Mouse (Mus musculus): ENCODE results near the gene Nrsn2. TPM values are rescaled to one million over a fixed set of nuclear protein-coding genes. Genes with fewer than 3 reads are reported as not detected.
A peak's percentile ranks its signal among the peaks of the same experiment; 100 is the strongest.

Nrsn2 gene
- total and polyA plus RNA-seq, 2 experiments from 2014 or later: 0.12 TPM; not detected in 1

DNA sequence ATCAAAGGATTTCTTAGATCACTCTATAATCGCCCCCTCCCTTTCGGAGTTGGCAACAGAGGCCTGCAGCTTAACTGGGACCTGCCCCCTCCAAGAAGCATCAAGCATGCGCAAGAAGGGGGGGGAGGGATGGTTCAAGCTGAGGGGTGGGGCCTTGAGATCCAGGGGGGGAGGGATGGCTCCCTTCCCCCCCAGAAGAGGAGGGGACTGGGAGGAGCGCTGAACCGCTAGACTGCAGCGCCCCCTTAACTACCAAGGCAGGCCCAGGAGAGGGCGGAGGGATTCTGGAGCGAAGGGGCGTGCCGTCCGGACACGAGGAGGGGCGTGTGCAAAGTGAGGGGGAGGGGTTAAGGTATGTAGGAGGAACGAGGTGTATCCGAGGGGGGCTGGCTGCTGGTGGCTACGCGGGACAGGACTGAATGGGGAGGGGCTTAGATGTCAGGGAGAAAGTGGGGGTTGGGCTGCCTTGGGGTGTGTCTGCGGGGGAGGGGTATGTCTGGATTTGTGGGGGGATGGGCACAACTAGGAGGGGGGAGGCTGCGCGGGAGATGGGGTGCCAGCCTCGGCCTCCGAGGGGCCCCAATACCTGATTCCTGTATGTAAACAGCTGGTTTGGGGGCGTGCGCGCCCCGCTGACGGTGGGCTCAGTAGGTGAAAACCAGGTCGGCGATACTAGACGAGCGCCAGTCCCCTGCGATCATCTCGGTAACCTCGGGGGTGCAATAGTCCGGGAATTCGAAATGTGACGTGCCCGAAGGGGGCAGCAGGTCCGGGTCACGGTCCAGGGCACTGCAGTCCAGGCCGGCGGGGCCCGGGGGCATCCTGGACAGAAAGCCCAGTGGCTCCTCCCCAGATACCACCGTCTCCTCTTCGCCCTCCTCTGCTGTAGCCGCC is 19.9 kb upstream of the Nrsn2 start:
- peak; percentile 54 for ATAC-seq (ENCODE audit: insufficient read depth, low read depth)
- peak overlapping the region; percentile 98 for H3K27ac ChIP-seq (ENCODE audit: low read depth)
- no peaks in the 10 kb centered on the region for H3K36me3 ChIP-seq (replicated peaks; ENCODE audit: control insufficient read depth, insufficient read depth, low read length)
- peak overlapping the region; percentile 96 for H3K4me3 ChIP-seq (ENCODE audit: low read depth, low read length)
- peak; percentile 96 for DNase-seq (ENCODE audit: low spot score)
- H3K4me1 ChIP-seq (ENCODE audit: control insufficient read depth, insufficient read depth): peaks cover 9% of the 10 kb centered on the region; the same call in 1 of the 2 replicates
- H3K9ac ChIP-seq (replicated peaks; ENCODE audit: low read depth, low read length): peak overlapping the region; percentile 96
- under 1% methylated on average over 42 of the region's 46 CpGs for WGBS
- no peaks in the 10 kb centered on the region for H3K9me3 ChIP-seq (replicated peaks; ENCODE audit: control insufficient read depth, low read length)
- peak overlapping the region; percentile 90 for H3K4me2 ChIP-seq (ENCODE audit: low read depth, low read length)
- TF ChIP-seq EP300 (IDR thresholded peaks at IDR 0.05; ENCODE audit: low read depth): peak; percentile 46
- TF ChIP-seq CTCF (IDR thresholded peaks at IDR 0.05; ENCODE audit: low read depth): peak; percentile 72
- no peaks in the 10 kb centered on the region for H3K27me3 ChIP-seq (ENCODE audit: control insufficient read depth, insufficient read depth, low read length)

DNA sequence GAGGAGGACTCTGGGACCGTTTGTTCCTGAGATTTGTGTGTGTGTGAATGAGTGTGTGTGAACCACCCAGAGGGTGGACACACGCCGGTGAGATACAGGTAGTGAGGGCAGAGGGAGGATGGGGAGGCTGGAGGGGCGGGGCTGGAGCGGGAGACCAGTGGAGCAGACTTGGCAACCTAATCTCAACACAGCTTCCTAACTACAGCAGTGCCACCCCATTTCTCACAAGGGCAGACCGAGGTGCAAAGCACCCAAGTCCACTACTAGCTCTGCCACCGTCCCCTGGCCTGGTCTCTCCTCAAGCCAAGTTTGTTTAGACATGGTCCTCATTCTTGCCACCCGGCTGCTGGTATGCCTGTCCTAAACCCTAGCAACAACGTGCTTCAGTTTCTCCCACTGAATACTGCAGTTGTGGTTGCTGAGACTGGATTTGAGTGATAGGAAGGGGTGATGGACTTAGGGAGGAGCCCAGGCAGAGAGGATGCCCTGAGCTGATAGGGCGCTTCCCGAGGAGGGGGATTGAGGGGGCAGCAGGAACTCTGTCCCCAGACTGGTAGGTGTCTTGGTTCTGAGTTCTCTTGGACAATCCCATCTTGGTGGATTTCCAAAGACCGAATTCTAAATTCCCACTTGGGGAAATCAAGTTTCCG is 19.0 kb upstream of the Nrsn2 start:
- Histone ChIP-seq H3K4me3 (ENCODE audit: low read depth, low read length) (peak overlapping the region; percentile 96), H3K4me2 (ENCODE audit: low read depth, low read length) (peak overlapping the region; percentile 90), H3K9me3 (replicated peaks; ENCODE audit: control insufficient read depth, low read length) (no peaks in the 10 kb centered on the region), H3K9ac (replicated peaks; ENCODE audit: low read depth, low read length) (peak overlapping the region; percentile 96), H3K36me3 (replicated peaks; ENCODE audit: control insufficient read depth, insufficient read depth, low read length) (no peaks in the 10 kb centered on the region), H3K4me1 (ENCODE audit: control insufficient read depth, insufficient read depth) (peaks cover 9% of the 10 kb centered on the region; the same call in 1 of the 2 replicates), H3K27me3 (ENCODE audit: control insufficient read depth, insufficient read depth, low read length) (no peaks in the 10 kb centered on the region), H3K27ac (ENCODE audit: low read depth) (peak overlapping the region; percentile 98)
- DNase-seq (ENCODE audit: low spot score): no peak
- ATAC-seq (ENCODE audit: insufficient read depth, low read depth): no peak
- 15% methylated on average over 13 of the region's 13 CpGs for WGBS
- TF ChIP-seq CTCF (IDR thresholded peaks at IDR 0.05; ENCODE audit: low read depth) (no peak), EP300 (IDR thresholded peaks at IDR 0.05; ENCODE audit: low read depth) (no peak)

DNA sequence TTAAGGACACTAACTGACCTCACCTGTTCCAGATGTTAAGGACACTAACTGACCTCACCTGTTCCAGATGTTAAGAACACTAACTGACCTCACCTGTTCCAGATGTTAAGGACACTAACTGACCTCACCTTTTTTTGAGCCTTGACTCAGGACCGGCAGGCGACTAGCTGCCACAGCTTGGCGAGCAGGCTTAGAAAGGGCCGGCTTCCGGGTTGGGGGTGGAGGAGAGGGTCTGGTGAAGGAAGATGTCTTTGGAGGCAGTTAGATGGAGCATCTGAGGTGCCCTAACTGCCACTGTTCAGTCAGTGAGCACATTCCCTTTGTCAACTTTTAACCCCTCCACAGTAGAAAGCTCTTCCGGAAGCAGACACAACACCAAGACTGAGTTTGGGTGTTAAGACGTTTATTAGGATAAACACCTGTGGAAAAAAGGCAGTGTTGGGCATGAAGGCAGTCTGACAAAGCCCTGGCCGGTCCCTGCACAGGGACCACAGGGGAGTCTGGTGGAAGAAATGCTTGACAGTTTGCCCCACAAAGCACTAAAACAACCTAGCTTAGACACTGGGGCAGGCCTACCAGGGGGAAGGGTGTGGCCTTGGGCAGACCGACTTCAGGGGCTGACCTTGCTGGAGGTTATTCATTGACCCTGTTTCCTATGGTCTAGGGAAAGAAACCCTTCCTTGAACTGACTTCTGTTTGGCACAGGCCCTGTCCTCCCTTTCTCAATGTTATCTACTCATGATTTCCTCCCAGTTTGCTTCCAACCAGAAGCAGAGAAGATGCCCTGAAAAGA is 17.0 kb upstream of the Nrsn2 start:
- TF ChIP-seq EP300 (IDR thresholded peaks at IDR 0.05; ENCODE audit: low read depth) (no peak), CTCF (IDR thresholded peaks at IDR 0.05; ENCODE audit: low read depth) (no peak)
- Histone ChIP-seq H3K36me3 (replicated peaks; ENCODE audit: control insufficient read depth, insufficient read depth, low read length) (no peaks in the 10 kb centered on the region), H3K27ac (ENCODE audit: low read depth) (peak overlapping the region; percentile 55), H3K4me2 (ENCODE audit: low read depth, low read length) (0 out of 2 replicates have a peak overlapping the region, but pooled peaks have one; percentile 2), H3K9me3 (replicated peaks; ENCODE audit: control insufficient read depth, low read length) (no peaks in the 10 kb centered on the region), H3K9ac (replicated peaks; ENCODE audit: low read depth, low read length) (no peak overlapping the region), H3K4me3 (ENCODE audit: low read depth, low read length) (no peak overlapping the region), H3K4me1 (ENCODE audit: control insufficient read depth, insufficient read depth) (peaks cover 9% of the 10 kb centered on the region; the same call in 1 of the 2 replicates), H3K27me3 (ENCODE audit: control insufficient read depth, insufficient read depth, low read length) (no peaks in the 10 kb centered on the region)
- ATAC-seq (ENCODE audit: insufficient read depth, low read depth): no peak
- peak; percentile 35 for DNase-seq (ENCODE audit: low spot score)
- 53% methylated on average over 9 of the region's 9 CpGs for WGBS

DNA sequence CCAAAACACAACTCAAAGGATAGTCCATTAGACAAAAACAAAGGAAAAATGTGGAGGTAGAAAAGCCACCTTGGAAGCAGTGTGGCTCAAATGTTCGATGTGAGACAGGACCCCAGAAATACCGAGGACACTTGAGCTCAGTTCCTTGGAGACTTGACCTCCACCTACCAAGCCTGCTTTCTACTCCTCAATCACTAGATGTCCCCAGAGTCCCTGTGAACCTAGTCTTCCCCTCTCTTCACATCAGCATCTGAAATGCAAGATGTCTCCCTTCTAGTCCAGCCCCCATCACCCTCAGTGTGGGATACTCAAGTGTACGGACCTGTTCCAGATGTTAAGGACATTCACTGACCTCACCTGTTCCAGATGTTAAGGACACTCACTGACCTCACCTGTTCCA is 16.3 kb upstream of the Nrsn2 start:
- TF ChIP-seq EP300 (IDR thresholded peaks at IDR 0.05; ENCODE audit: low read depth) (no peak), CTCF (IDR thresholded peaks at IDR 0.05; ENCODE audit: low read depth) (peak; percentile 86)
- Histone ChIP-seq H3K27ac (ENCODE audit: low read depth) (no peak overlapping the region), H3K36me3 (replicated peaks; ENCODE audit: control insufficient read depth, insufficient read depth, low read length) (no peaks in the 10 kb centered on the region), H3K27me3 (ENCODE audit: control insufficient read depth, insufficient read depth, low read length) (no peaks in the 10 kb centered on the region), H3K4me1 (ENCODE audit: control insufficient read depth, insufficient read depth) (peaks cover 9% of the 10 kb centered on the region; the same call in 1 of the 2 replicates), H3K9ac (replicated peaks; ENCODE audit: low read depth, low read length) (no peak overlapping the region), H3K9me3 (replicated peaks; ENCODE audit: control insufficient read depth, low read length) (no peaks in the 10 kb centered on the region), H3K4me2 (ENCODE audit: low read depth, low read length) (no peak overlapping the region), H3K4me3 (ENCODE audit: low read depth, low read length) (no peak overlapping the region)
- WGBS: 15% methylated on average over 3 of the region's 3 CpGs
- ATAC-seq (ENCODE audit: insufficient read depth, low read depth) (no peak), DNase-seq (ENCODE audit: low spot score) (peak; percentile 84)

DNA sequence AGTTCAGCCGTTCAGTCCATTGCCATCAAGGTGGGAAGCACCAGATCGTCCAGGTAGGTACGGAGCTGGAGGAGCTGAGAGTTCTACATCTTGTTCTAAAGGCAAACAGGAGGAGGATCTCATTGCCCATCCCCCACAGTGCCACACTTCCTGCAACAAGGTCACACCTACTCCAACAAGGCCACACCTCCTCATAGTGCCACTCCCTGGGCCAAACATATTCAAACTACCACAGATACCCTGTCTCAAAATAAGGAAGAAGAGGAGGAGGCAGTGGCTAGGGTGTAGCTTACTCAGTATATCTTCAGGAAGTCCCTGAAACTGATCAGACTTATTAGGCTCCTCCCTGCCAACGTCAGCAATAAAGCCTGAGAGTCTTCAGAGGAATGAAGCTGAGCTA is 7.8 kb upstream of the Nrsn2 start:
- Histone ChIP-seq H3K4me3 (ENCODE audit: low read depth, low read length) (no peak overlapping the region), H3K9ac (replicated peaks; ENCODE audit: low read depth, low read length) (no peak overlapping the region), H3K9me3 (replicated peaks; ENCODE audit: control insufficient read depth, low read length) (0 out of 2 replicates have a peak, but pooled peaks cover 5% of the 10 kb centered on the region), H3K4me2 (ENCODE audit: low read depth, low read length) (no peak overlapping the region), H3K27me3 (ENCODE audit: control insufficient read depth, insufficient read depth, low read length) (no peaks in the 10 kb centered on the region), H3K36me3 (replicated peaks; ENCODE audit: control insufficient read depth, insufficient read depth, low read length) (no peaks in the 10 kb centered on the region), H3K27ac (ENCODE audit: low read depth) (no peak overlapping the region), H3K4me1 (ENCODE audit: control insufficient read depth, insufficient read depth) (0 out of 2 replicates have a peak, but pooled peaks cover 4% of the 10 kb centered on the region)
- no peak for ATAC-seq (ENCODE audit: insufficient read depth, low read depth)
- DNase-seq (ENCODE audit: low spot score): no peak
- TF ChIP-seq CTCF (IDR thresholded peaks at IDR 0.05; ENCODE audit: low read depth) (no peak), EP300 (IDR thresholded peaks at IDR 0.05; ENCODE audit: low read depth) (no peak)
- WGBS: 84% methylated on average over 4 of the region's 4 CpGs
